Comparison of ENCODE assay signal across 10 mouse cellular contexts in genomic region chr8:119258642-119259041, GRCm38 (mm10).
DNase-seq lines count a peak whose midpoint lies in the region; ATAC-seq and TF ChIP-seq lines count a peak whose summit lies in the region.
"Had no signal": no experiment of that assay in that cellular context is flagged by ENCODE, and none has a peak within 500 bp of the region (broad histone marks: within the 10 kb centered on the region; RNA-seq: fewer than 3 reads in every experiment).

No protein-coding gene starts in this region.

- H3K27ac ChIP-seq in liver, adult 2 months (replicated peaks; ENCODE audit: insufficient read depth, low read depth, low read length), result no peak overlapping the region
- no peak overlapping the region for H3K27ac ChIP-seq in liver, embryonic 12.5 days
- H3K27ac ChIP-seq in neural tube, embryonic 11.5 days (ENCODE audit: low read depth, low read length), result no peak overlapping the region
- H3K27ac ChIP-seq: embryonic facial prominence, embryonic 15.5 days; heart, adult 2 months had no signal

- H3K27me3 ChIP-seq in liver, adult 2 months (ENCODE audit: control insufficient read depth, insufficient read depth, low read length), result no peaks in the 10 kb centered on the region; the same call in 1 of the 2 replicates
- H3K27me3 ChIP-seq in liver, embryonic 12.5 days (replicated peaks), result no peaks in the 10 kb centered on the region
- H3K27me3 ChIP-seq in neural tube, embryonic 11.5 days (ENCODE audit: control insufficient read depth, insufficient read depth, low read length), result no peaks in the 10 kb centered on the region
- H3K27me3 ChIP-seq: embryonic facial prominence, embryonic 15.5 days had no signal

- no peak for TF ChIP-seq POLR2A in liver, adult 2 months (IDR thresholded peaks at IDR 0.05; ENCODE audit: extremely low read depth, insufficient read depth, low read length)

- TF ChIP-seq CTCF in liver, adult 2 months (IDR thresholded peaks at IDR 0.05; ENCODE audit: low read depth, low read length), result no peak

- H3K9ac ChIP-seq in liver, adult 2 months (ENCODE audit: low read depth, low read length), result no peak overlapping the region
- H3K9ac ChIP-seq in liver, embryonic 12.5 days, result no peak overlapping the region
- H3K9ac ChIP-seq in neural tube, embryonic 11.5 days (ENCODE audit: low read length), result no peak overlapping the region
- H3K9ac ChIP-seq: embryonic facial prominence, embryonic 15.5 days had no signal

- no peaks in the 10 kb centered on the region for H3K79me2 ChIP-seq in liver, adult 2 months (ENCODE audit: control insufficient read depth, insufficient read depth, low read length)

- H3K36me3 ChIP-seq in liver, adult 2 months (ENCODE audit: control insufficient read depth, insufficient read depth, low read length), result no peaks in the 10 kb centered on the region
- no peaks in the 10 kb centered on the region for H3K36me3 ChIP-seq in liver, embryonic 12.5 days
- H3K36me3 ChIP-seq in neural tube, embryonic 11.5 days (ENCODE audit: control insufficient read depth, insufficient read depth, low read length), result no peaks in the 10 kb centered on the region
- H3K36me3 ChIP-seq: embryonic facial prominence, embryonic 15.5 days had no signal

- no peak overlapping the region for H3K4me3 ChIP-seq in liver, adult 2 months (ENCODE audit: insufficient read depth, low read depth, low read length)
- no peak overlapping the region for H3K4me3 ChIP-seq in liver, embryonic 12.5 days
- no peak overlapping the region for H3K4me3 ChIP-seq in neural tube, embryonic 11.5 days (ENCODE audit: low read depth, low read length)
- H3K4me3 ChIP-seq: embryonic facial prominence, embryonic 15.5 days; heart, adult 2 months had no signal

- no peak for ATAC-seq in liver, embryonic 12.5 days
- ATAC-seq in neural tube, embryonic 11.5 days (ENCODE audit: insufficient read depth, low FRiP score, low TSS enrichment), result no peak

- DNase-seq in liver, adult 2 months (ENCODE audit: extremely low read depth, low read depth, low spot score), result peak; percentile 13
- DNase-seq in ZHBTc4 (ENCODE audit: low read depth, low spot score), result peak; percentile 69
- DNase-seq in forelimb bud, embryonic 11.5 days (ENCODE audit: low read depth, low spot score), result peak; percentile 74
- DNase-seq in neural tube, embryonic 11.5 days (ENCODE audit: low spot score), result peak; percentile 47
- no peak for DNase-seq in cerebellum, postnatal 10 days
- no peak for DNase-seq in left cerebral cortex, adult 8-10 months (ENCODE audit: low spot score in 2 of 2)
- DNase-seq in thymus, postnatal 36 days, result no peak
- DNase-seq: heart, adult 2 months had no signal

- H3K4me1 ChIP-seq in liver, adult 2 months (ENCODE audit: control insufficient read depth, insufficient read depth, low read length), result no peaks in the 10 kb centered on the region
- no peaks in the 10 kb centered on the region for H3K4me1 ChIP-seq in liver, embryonic 12.5 days
- no peaks in the 10 kb centered on the region for H3K4me1 ChIP-seq in neural tube, embryonic 11.5 days (ENCODE audit: control insufficient read depth, insufficient read depth, low read length)
- H3K4me1 ChIP-seq: embryonic facial prominence, embryonic 15.5 days had no signal

- H3K4me2 ChIP-seq in liver, embryonic 12.5 days, result no peak overlapping the region
- no peak overlapping the region for H3K4me2 ChIP-seq in neural tube, embryonic 11.5 days (ENCODE audit: low read depth)
- H3K4me2 ChIP-seq: embryonic facial prominence, embryonic 15.5 days had no signal

- 28% methylated on average over 11 of the region's 11 CpGs for WGBS in liver, adult 2 months
- WGBS in liver, embryonic 12.5 days (ENCODE audit: insufficient replicate concordance), result 46% methylated on average over 11 of the region's 11 CpGs
- 32% methylated on average over 11 of the region's 11 CpGs for WGBS in neural tube, embryonic 11.5 days

- H3K9me3 ChIP-seq in liver, embryonic 12.5 days (replicated peaks), result peaks cover 20% of the 10 kb centered on the region
- no peaks in the 10 kb centered on the region for H3K9me3 ChIP-seq in neural tube, embryonic 11.5 days (ENCODE audit: control insufficient read depth, low read length)
- H3K9me3 ChIP-seq: embryonic facial prominence, embryonic 15.5 days had no signal

Comparison
In these comparisons a context has a peak if more than half of its experiments do, and no peak if none do; other contexts are left out.
1. DNase-seq: peak in liver, adult 2 months (single experiment), ZHBTc4 (single experiment), forelimb bud, embryonic 11.5 days (single experiment) and neural tube, embryonic 11.5 days (single experiment); none in cerebellum, postnatal 10 days (0 of 2), left cerebral cortex, adult 8-10 months (0 of 2) and thymus, postnatal 36 days (0 of 2).